Mouse (Mus musculus) heart, embryonic 12.5 days (tissue): ENCODE data around the gene Atg4b. TPM values are rescaled to one million over a fixed set of nuclear protein-coding genes. Genes with fewer than 3 reads are reported as not detected.
A peak's percentile ranks its signal among the peaks of the same experiment; 100 is the strongest.

Experiments
- ATAC-seq: fragments of 200-750 bp; cut with Nextera tagmentation; 2 replicates; pipeline ENCODE4 v1.8.0; 2017; ENCODE audit warnings: moderate TSS enrichment, moderate library complexity; ENCODE audit not compliant: insufficient number of reproducible peaks, low FRiP score
- H3K27ac ChIP-seq: fragments of 300-500 bp; sonication (generic); 2 replicates; pipeline ENCODE4 v1.5.1; 2016; ENCODE audit warnings: mild to moderate bottlenecking, moderate library complexity; ENCODE audit not compliant: poor library complexity, severe bottlenecking
- H3K27me3 ChIP-seq: fragments of 300-500 bp; sonication (generic); replicated peaks from 2 replicates; pipeline ENCODE4 v1.6.1; 2016; ENCODE audit warnings: mild to moderate bottlenecking, moderate library complexity
- H3K36me3 ChIP-seq: fragments of 300-500 bp; sonication (generic); 2 replicates; pipeline ENCODE4 v1.6.1; 2016; ENCODE audit warnings: mild to moderate bottlenecking, moderate library complexity
- H3K4me1 ChIP-seq: fragments of 300-500 bp; sonication (generic); replicated peaks from 2 replicates; pipeline ENCODE4 v1.6.1; 2016; ENCODE audit warnings: mild to moderate bottlenecking
- H3K4me2 ChIP-seq: fragments of 300-500 bp; sonication (generic); 2 replicates; pipeline ENCODE4 v1.6.1; 2016; ENCODE audit warnings: mild to moderate bottlenecking, moderate library complexity
- H3K4me3 ChIP-seq: fragments of 300-500 bp; sonication (generic); 2 replicates; pipeline ENCODE4 v1.5.1; 2016; ENCODE audit warnings: mild to moderate bottlenecking
- H3K9ac ChIP-seq: fragments of 300-500 bp; sonication (generic); 2 replicates; pipeline ENCODE4 v1.6.1; 2016; ENCODE audit warnings: mild to moderate bottlenecking, moderate library complexity
- H3K9me3 ChIP-seq: fragments of 300-500 bp; sonication (generic); replicated peaks from 2 replicates; pipeline ENCODE4 v1.6.1; 2016; ENCODE audit warnings: mild to moderate bottlenecking, moderate library complexity
- WGBS: fragments of 180-500 bp; shearing (Covaris S2); methylation state at CpG from one replicate; pipeline ENCODE4 v1.1.7; 2016; 5-methylcytosine and 5-hydroxymethylcytosine counted together
- polyA plus RNA-seq: library from polyadenylated mRNA; unstranded; fragments of >200 nt; fragmentation: Nextera tagmentation; extraction: Ambion mirVana; gene quantifications from 2 replicates; pipeline ENCODE4 v1.2.1, GENCODE M21; 2016

Atg4b gene
- polyA plus RNA-seq = 68.1 and 73.1 TPM in 2 replicates

GRCm38 (mm10) chr1:93751290-93751689, at the start of gene Atg4b:
Atg4b (plus strand) TSS chr1:93751500.
- no peak for ATAC-seq
- 78% methylated on average over 6 of the region's 6 CpGs for WGBS

GRCm38 (mm10) chr1:93702106-93702505, 49.2 kb upstream of the Atg4b start:
- Histone ChIP-seq H3K4me2 (no peak overlapping the region), H3K4me1 (peaks cover 10% of the 10 kb centered on the region), H3K4me3 (no peak overlapping the region), H3K36me3 (peaks cover 34% of the 10 kb centered on the region), H3K9ac (no peak overlapping the region), H3K9me3 (no peaks in the 10 kb centered on the region), H3K27me3 (no peaks in the 10 kb centered on the region), H3K27ac (no peak overlapping the region)
- WGBS = 59% methylated on average over 1 of the region's 1 CpGs
- no peak for ATAC-seq

More at GRCm38 (mm10) chr1:93751290-93751689, at the start of gene Atg4b:
- Histone ChIP-seq H3K9ac (no peak within 1 kb of the TSS), H3K9me3 (no peaks in the 10 kb centered on the region), H3K27ac (no peak within 1 kb of the TSS), H3K36me3 (peaks cover 27% of the 10 kb centered on the region), H3K4me2 (no peak within 1 kb of the TSS), H3K4me1 (peaks cover 13% of the 10 kb centered on the region), H3K27me3 (no peaks in the 10 kb centered on the region), H3K4me3 (no peak within 1 kb of the TSS)

- Histone ChIP-seq H3K9me3 (no peaks in the 10 kb centered on the region), H3K4me2 (no peak overlapping the region), H3K27me3 (no peaks in the 10 kb centered on the region), H3K4me1 (no peaks in the 10 kb centered on the region), H3K27ac (no peak overlapping the region), H3K9ac (no peak overlapping the region), H3K4me3 (no peak overlapping the region), H3K36me3 (peaks cover 37% of the 10 kb centered on the region)
- no peak for ATAC-seq
- WGBS = 91% methylated on average over 10 of the region's 10 CpGs
These were observed 47.7 kb upstream of the Atg4b start for GRCm38 (mm10) chr1:93703472-93704048.

- Histone ChIP-seq H3K4me1 (no peaks in the 10 kb centered on the region), H3K36me3 (peaks cover 38% of the 10 kb centered on the region), H3K9ac (no peak overlapping the region), H3K9me3 (no peaks in the 10 kb centered on the region), H3K4me2 (no peak overlapping the region), H3K4me3 (no peak overlapping the region), H3K27me3 (no peaks in the 10 kb centered on the region), H3K27ac (no peak overlapping the region)
- no peak for ATAC-seq
- 90% methylated on average over 9 of the region's 9 CpGs for WGBS
These were observed 47.0 kb upstream of the Atg4b start for GRCm38 (mm10) chr1:93704341-93704740.

- no peak overlapping the region for H3K4me2 ChIP-seq
- peaks cover 38% of the 10 kb centered on the region for H3K36me3 ChIP-seq
- H3K27me3 ChIP-seq = no peaks in the 10 kb centered on the region
- H3K4me3 ChIP-seq = no peak overlapping the region
- no peak overlapping the region for H3K27ac ChIP-seq
- H3K9me3 ChIP-seq = no peaks in the 10 kb centered on the region
- no peak overlapping the region for H3K9ac ChIP-seq
- 67% methylated on average over 3 of the region's 3 CpGs for WGBS
- H3K4me1 ChIP-seq = no peaks in the 10 kb centered on the region
- no peak for ATAC-seq
These were observed 45.9 kb upstream of the Atg4b start for GRCm38 (mm10) chr1:93705389-93705788.

GRCm38 (mm10) chr1:93716166-93716565, 35.1 kb upstream of the Atg4b start:
- Histone ChIP-seq H3K4me3 (no peak overlapping the region), H3K27me3 (no peaks in the 10 kb centered on the region), H3K36me3 (peaks cover 35% of the 10 kb centered on the region), H3K27ac (0 out of 2 replicates have a peak overlapping the region, but pooled peaks have one; percentile 48), H3K4me1 (peaks cover 23% of the 10 kb centered on the region), H3K9ac (no peak overlapping the region), H3K9me3 (no peaks in the 10 kb centered on the region), H3K4me2 (no peak overlapping the region)
- ATAC-seq = no peak
- WGBS = 44% methylated on average over 2 of the region's 2 CpGs

GRCm38 (mm10) chr1:93721557-93721956, 29.7 kb upstream of the Atg4b start:
- Histone ChIP-seq H3K4me3 (no peak overlapping the region), H3K4me2 (no peak overlapping the region), H3K9me3 (no peaks in the 10 kb centered on the region), H3K36me3 (peaks cover 18% of the 10 kb centered on the region), H3K9ac (no peak overlapping the region), H3K4me1 (peaks cover 21% of the 10 kb centered on the region), H3K27me3 (no peaks in the 10 kb centered on the region), H3K27ac (no peak overlapping the region)
- WGBS = 72% methylated on average over 7 of the region's 7 CpGs
- ATAC-seq = no peak

- no peak overlapping the region for H3K27ac ChIP-seq
- H3K9ac ChIP-seq = no peak overlapping the region
- no peak overlapping the region for H3K4me3 ChIP-seq
- WGBS = 85% methylated on average over 3 of the region's 3 CpGs
- no peak for ATAC-seq
- no peak overlapping the region for H3K4me2 ChIP-seq
- peaks cover 16% of the 10 kb centered on the region for H3K36me3 ChIP-seq
- H3K9me3 ChIP-seq = no peaks in the 10 kb centered on the region
- no peaks in the 10 kb centered on the region for H3K27me3 ChIP-seq
- peaks cover 23% of the 10 kb centered on the region for H3K4me1 ChIP-seq
These were observed 26.7 kb upstream of the Atg4b start for GRCm38 (mm10) chr1:93724623-93725022.

- Histone ChIP-seq H3K9me3 (no peaks in the 10 kb centered on the region), H3K27me3 (no peaks in the 10 kb centered on the region), H3K4me2 (no peak overlapping the region), H3K4me1 (peaks cover 20% of the 10 kb centered on the region), H3K9ac (no peak overlapping the region), H3K36me3 (peaks cover 16% of the 10 kb centered on the region), H3K27ac (no peak overlapping the region), H3K4me3 (no peak overlapping the region)
- ATAC-seq = no peak
- WGBS = 71% methylated on average over 5 of the region's 5 CpGs
These were observed 25.6 kb upstream of the Atg4b start for GRCm38 (mm10) chr1:93725665-93726064.

- Histone ChIP-seq H3K4me3 (no peak overlapping the region), H3K27ac (no peak overlapping the region), H3K4me1 (peaks cover 22% of the 10 kb centered on the region), H3K9me3 (no peaks in the 10 kb centered on the region), H3K4me2 (no peak overlapping the region), H3K36me3 (peaks cover 16% of the 10 kb centered on the region), H3K9ac (no peak overlapping the region), H3K27me3 (no peaks in the 10 kb centered on the region)
- no peak for ATAC-seq
- WGBS = 86% methylated on average over 3 of the region's 3 CpGs
These were observed 25.2 kb upstream of the Atg4b start for GRCm38 (mm10) chr1:93726116-93726515.

GRCm38 (mm10) chr1:93726974-93727373, 24.3 kb upstream of the Atg4b start:
- Histone ChIP-seq H3K4me2 (no peak overlapping the region), H3K27ac (no peak overlapping the region), H3K36me3 (peaks cover 16% of the 10 kb centered on the region), H3K9me3 (no peaks in the 10 kb centered on the region), H3K4me1 (peaks cover 28% of the 10 kb centered on the region), H3K9ac (no peak overlapping the region), H3K27me3 (no peaks in the 10 kb centered on the region), H3K4me3 (no peak overlapping the region)
- 0 out of 2 replicates have a peak, but pooled peaks have one; percentile 31 for ATAC-seq
- 52% methylated on average over 3 of the region's 3 CpGs for WGBS

GRCm38 (mm10) chr1:93731103-93731502, 20.2 kb upstream of the Atg4b start:
- no peaks in the 10 kb centered on the region for H3K27me3 ChIP-seq
- no peak overlapping the region for H3K4me3 ChIP-seq
- 82% methylated on average over 5 of the region's 5 CpGs for WGBS
- peaks cover 24% of the 10 kb centered on the region for H3K4me1 ChIP-seq
- H3K36me3 ChIP-seq = 0 out of 2 replicates have a peak, but pooled peaks cover 3% of the 10 kb centered on the region
- H3K9me3 ChIP-seq = no peaks in the 10 kb centered on the region
- H3K4me2 ChIP-seq = peak overlapping the region; percentile 46; the same call in 1 of the 2 replicates
- no peak for ATAC-seq
- peak overlapping the region; percentile 51; the same call in 1 of the 2 replicates for H3K9ac ChIP-seq
- H3K27ac ChIP-seq = no peak overlapping the region; the same call in 1 of the 2 replicates
